Mouse (Mus musculus) bone marrow, adult 2 months (tissue): Measurements from ENCODE around the gene Ercc6. TPM values are rescaled to one million over a fixed set of nuclear protein-coding genes. Genes with fewer than 3 reads are reported as not detected.

Source experiments
- H3K27ac ChIP-seq: fragments of 200-500 bp; 2 replicates; pipeline ENCODE4 v1.5.1; 2012; ENCODE audit warnings: low read depth, mild to moderate bottlenecking, control low read depth, inconsistent platforms, low read length; ENCODE audit not compliant: control insufficient read depth, poor library complexity, insufficient read depth
- H3K4me1 ChIP-seq: fragments of 200-500 bp; 2 replicates; pipeline ENCODE4 v1.6.1; 2011; ENCODE audit warnings: low read length; ENCODE audit not compliant: control insufficient read depth, insufficient read depth
- H3K4me3 ChIP-seq: fragments of 200-500 bp; replicated peaks from 2 replicates; pipeline ENCODE3; 2011; ENCODE audit warnings: mild to moderate bottlenecking, low read depth, low read length, control low read depth; ENCODE audit not compliant: control insufficient read depth
- CTCF ChIP-seq: fragments of 200-500 bp; IDR thresholded peaks from 2 replicates; pipeline ENCODE4 v1.5.1; 2011; ENCODE audit warnings: low read length, control low read depth; ENCODE audit not compliant: control insufficient read depth, insufficient read depth
- POLR2A ChIP-seq: fragments of 200-500 bp; IDR thresholded peaks from 2 replicates; pipeline ENCODE4 v1.6.1; 2011; ENCODE audit warnings: low read depth, mild to moderate bottlenecking, control low read depth, low read length, borderline replicate concordance; ENCODE audit not compliant: control insufficient read depth
- WGBS: fragments of 180-500 bp; shearing (Covaris S2); methylation state at CpG from one replicate; pipeline ENCODE4 v1.1.7; 2018; 5-methylcytosine and 5-hydroxymethylcytosine counted together
- polyA plus RNA-seq: library from polyadenylated mRNA; stranded (reverse); fragments of >200 nt; gene quantifications from 2 replicates; pipeline ENCODE4 v1.2.4, GENCODE M21; 2011; ENCODE audit warnings: low replicate concordance; ENCODE audit not compliant: missing spikeins, insufficient read depth, insufficient read length

Gene Ercc6
- polyA plus RNA-seq, 1 experiment: 6.9 TPM

DNA sequence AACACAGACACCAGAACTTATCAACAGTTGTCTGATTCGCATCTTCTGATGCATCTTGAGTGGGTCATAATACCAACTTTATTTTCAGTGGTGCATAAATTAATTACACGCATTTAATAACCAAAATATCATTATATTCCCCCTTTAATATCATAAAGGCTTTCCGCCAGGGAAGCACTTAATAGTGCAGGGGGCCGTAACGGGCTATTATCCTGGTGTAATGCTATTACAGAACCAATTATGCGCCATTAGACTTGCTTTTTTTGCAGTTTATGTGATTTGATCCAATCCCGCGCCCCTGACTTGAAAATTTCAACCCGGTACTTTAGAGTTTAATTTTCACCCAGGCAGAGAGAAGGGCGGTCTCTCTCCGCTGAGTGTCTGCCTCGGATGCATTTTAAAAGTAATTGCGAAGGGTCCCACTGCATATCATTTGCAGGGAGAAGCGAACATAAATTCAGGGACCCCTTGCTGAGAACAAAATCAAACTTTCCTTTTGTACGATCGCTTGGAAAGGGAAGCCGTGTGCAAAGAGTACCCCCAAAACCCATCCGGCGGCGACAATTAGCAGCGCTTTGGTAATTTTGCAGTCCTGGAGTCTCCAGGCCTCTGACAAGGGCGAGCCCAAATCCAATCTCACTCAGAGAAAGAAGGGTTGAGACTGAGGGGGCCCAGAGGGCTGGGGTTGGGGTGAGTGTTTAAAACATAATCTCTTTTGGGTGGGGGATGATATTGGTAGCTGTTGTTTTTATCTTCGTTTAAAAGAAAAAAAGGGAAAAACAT is 85.3 kb downstream of the Ercc6 start:
- Histone ChIP-seq H3K4me3 (no peak overlapping the region), H3K27ac (no peak overlapping the region), H3K4me1 (no peaks in the 10 kb centered on the region)
- no peak for TF ChIP-seq CTCF
- TF ChIP-seq POLR2A: no peak
- 15% methylated on average over 23 of the region's 23 CpGs for WGBS

DNA sequence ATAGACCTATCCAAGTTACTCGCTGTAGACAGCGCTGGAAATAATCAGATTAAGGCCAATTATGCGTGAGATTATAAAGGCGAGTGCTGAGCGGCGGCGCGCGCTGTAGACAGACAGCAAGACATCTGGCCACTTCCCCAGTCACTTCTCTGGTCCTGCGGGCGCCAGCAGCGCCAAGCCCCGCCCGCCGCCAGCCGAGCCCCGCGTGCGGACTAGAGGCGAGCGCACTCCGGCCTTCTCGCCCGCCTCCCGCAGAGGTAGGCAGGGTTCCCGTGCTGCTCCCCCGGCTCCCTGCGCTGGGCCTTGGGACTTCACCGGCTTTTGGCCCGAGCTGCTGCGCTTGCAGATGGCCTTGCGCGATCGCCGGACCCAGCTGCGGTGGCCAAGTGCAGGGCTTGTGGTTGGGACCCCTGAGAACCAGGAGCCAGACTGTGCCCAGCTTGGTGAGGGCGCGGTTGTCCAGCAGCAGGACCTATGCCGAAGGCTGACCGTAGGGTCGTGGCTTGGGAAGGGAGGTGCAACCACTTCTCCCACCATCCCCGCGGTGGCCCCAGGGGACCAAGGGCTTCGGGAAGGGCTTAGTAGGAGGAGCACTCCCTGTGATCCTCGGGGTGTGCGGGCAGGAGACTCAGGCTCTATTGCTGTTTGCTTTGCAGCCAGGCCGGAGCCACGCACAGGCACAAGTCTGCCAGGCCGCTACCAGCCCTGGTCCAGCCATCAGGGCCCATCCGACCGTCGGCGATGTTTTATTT is 86.1 kb downstream of the Ercc6 start, which contains the start of gene Prrxl1:
TSS of gene Prrxl1 (plus strand) at position 118 of the 752 bp plus-strand sequence.
- TF ChIP-seq POLR2A (no peak), CTCF (no peak)
- Histone ChIP-seq H3K27ac (no peak within 1 kb of the TSS; the same call in 1 of the 2 replicates), H3K4me1 (no peaks in the 10 kb centered on the region), H3K4me3 (no peak within 1 kb of the TSS)
- WGBS: 6% methylated on average over 53 of the region's 53 CpGs

GRCm38 (mm10) chr14:32600110-32600509 is 86.8 kb downstream of the Ercc6 start:
- Histone ChIP-seq H3K27ac (no peak overlapping the region; the same call in 1 of the 2 replicates), H3K4me3 (no peak overlapping the region), H3K4me1 (no peaks in the 10 kb centered on the region)
- 10% methylated on average over 16 of the region's 16 CpGs for WGBS
- TF ChIP-seq CTCF: no peak
- no peak for TF ChIP-seq POLR2A

DNA sequence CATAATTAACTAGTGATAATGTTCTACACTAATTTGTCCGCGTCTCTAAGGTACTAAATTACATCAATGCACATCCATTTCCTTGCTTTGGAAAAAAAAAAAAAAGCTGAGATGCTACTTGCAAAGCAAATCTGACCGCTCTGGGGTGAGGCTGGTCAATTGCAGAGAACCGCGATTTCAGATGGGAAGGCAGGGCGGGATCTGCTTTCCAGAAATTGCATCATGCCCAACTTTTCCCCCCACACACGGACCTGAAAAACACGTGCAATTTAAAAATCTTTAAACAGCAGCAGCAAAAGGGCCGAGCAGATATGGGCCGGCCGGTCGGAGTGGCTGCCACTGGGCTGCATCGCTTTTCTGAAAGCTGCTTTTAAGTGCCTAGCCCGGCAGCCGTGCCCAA is 92.2 kb downstream of the Ercc6 start:
- 61% methylated on average over 15 of the region's 15 CpGs for WGBS

DNA sequence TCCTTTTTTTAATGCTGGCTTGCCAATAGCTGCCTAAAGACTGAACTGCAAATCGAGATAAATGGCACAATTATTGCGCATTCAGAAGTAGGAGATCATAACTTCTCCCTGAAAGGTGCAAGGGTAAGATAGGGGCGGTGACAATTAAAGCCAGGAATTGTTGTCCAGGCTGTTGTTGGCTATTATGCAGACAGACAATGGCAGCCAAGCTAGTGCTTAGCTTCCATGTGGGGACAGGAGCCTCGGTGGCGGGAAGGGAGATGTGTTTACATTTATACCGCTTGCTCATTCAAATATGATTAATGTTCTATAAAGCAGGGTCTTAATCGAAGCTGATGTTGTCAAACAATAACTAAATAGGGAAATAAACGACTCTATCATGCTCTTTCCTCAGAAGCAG is 93.0 kb downstream of the Ercc6 start:
- no peaks in the 10 kb centered on the region for H3K4me1 ChIP-seq
- H3K4me3 ChIP-seq: no peak overlapping the region
- 64% methylated on average over 8 of the region's 8 CpGs for WGBS
- H3K27ac ChIP-seq: no peak overlapping the region
- TF ChIP-seq POLR2A: no peak
- no peak for TF ChIP-seq CTCF

More for the DNA sequence above, 92.2 kb downstream of the Ercc6 start:
- Histone ChIP-seq H3K4me1 (no peaks in the 10 kb centered on the region), H3K27ac (no peak overlapping the region), H3K4me3 (no peak overlapping the region)
- no peak for TF ChIP-seq CTCF
- TF ChIP-seq POLR2A: no peak

DNA sequence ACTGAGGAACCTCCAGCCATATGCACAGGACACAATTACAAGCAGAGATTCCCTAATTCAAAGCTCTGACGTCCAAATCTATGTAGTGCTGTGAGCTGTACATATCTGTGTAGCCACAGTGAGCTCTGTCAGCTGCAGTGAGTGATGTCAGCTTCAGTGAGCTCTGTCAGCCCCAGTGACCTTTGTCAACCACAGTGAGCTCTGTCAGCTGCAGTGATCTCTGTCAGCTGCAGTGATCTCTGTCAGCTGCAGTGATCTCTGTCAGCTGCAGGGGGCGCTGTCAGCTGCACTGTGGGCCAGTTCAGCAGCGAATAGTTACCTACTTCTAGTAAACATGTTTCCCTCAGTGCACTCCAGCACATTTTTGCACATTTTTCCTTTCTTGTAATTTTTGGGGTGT is 96.1 kb downstream of the Ercc6 start:
- H3K4me3 ChIP-seq: no peak overlapping the region
- H3K27ac ChIP-seq: no peak overlapping the region
- TF ChIP-seq CTCF (peak; percentile 56; the same call in 1 of the 2 replicates), POLR2A (no peak)
- no peaks in the 10 kb centered on the region for H3K4me1 ChIP-seq
- WGBS: 21% methylated on average over 3 of the region's 3 CpGs

DNA sequence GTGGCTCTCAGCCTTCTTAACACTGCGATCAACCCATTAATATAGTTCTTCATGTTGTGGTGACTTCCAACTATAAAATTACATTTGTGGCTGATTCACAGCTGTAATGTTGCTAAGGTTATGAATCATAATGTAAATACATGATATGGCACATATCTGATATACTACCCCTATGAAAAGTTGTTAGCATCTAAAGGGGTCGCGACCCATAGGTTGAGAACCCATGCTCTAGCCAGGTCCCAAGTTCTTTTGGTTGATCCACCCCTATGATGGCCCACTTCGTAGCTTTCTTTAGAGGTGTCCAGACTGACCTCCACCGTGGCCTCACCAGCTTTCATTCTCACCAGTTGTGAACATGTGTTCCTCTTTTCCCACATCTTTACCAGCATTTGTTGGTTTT is 103.9 kb downstream of the Ercc6 start:
- no peak overlapping the region for H3K4me3 ChIP-seq
- no peak overlapping the region for H3K27ac ChIP-seq
- 74% methylated on average over 5 of the region's 5 CpGs for WGBS
- no peaks in the 10 kb centered on the region for H3K4me1 ChIP-seq
- TF ChIP-seq CTCF: no peak
- no peak for TF ChIP-seq POLR2A

DNA sequence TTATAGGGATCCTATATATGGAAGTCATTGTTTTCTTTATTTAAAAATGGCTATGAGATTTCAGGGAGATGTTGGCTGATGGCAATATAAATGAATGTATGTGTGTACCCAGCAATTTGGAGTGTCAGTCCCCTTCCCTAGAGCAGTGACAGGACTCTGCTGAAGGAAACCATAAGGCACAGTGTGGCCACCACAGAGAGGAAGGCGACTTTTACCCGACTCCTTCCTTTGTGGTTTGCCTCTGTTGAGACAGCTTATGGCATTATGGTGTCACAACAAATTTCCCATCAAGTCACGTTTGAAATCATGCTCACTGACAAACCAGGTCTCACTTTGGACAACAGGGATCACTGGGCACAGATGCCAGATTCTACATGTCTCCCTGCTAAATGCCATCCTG is 110.9 kb downstream of the Ercc6 start:
- Histone ChIP-seq H3K27ac (no peak overlapping the region), H3K4me1 (peaks cover 2% of the 10 kb centered on the region; the same call in 1 of the 2 replicates), H3K4me3 (no peak overlapping the region)
- WGBS: 3% methylated on average over 3 of the region's 3 CpGs
- no peak for TF ChIP-seq POLR2A
- TF ChIP-seq CTCF: no peak

DNA sequence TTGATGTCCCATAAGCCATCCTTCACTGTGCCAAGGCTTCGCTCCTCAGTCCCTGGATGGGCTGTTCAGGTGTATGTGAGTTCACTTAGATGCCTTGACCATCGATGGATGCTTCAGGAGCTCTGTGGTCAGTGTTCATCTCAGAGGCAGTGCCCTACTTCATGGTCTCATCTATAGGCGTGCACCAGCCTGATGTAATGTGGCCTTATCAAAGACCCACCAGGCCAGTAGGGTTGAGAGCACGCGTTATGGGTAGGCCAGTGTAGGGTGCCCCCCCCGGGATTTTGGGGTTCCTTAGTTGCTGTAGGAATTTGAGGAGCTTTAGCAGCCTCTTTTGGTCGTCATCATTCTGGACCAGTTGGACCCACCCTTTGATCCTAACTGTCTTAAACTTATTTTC is 111.5 kb downstream of the Ercc6 start:
- TF ChIP-seq CTCF: no peak
- Histone ChIP-seq H3K4me1 (peaks cover 2% of the 10 kb centered on the region; the same call in 1 of the 2 replicates), H3K27ac (no peak overlapping the region), H3K4me3 (no peak overlapping the region)
- WGBS: 67% methylated on average over 7 of the region's 7 CpGs
